Mouse (Mus musculus) midbrain, embryonic 13.5 days (tissue): Measurements from ENCODE around the gene Tdrd1. TPM values are rescaled to one million over a fixed set of nuclear protein-coding genes. Genes with fewer than 3 reads are reported as not detected.

Experiments used
- ATAC-seq: fragments of 200-750 bp; cut with Nextera tagmentation; 2 replicates; pipeline ENCODE4 v1.8.0; 2017; ENCODE audit warnings: mild to moderate bottlenecking, moderate TSS enrichment, moderate library complexity
- H3K27ac ChIP-seq: fragments of 300-500 bp; sonication (generic); 2 replicates; pipeline ENCODE4 v1.5.1; 2015; ENCODE audit warnings: inconsistent platforms, mild to moderate bottlenecking, moderate library complexity
- H3K27me3 ChIP-seq: fragments of 300-500 bp; sonication (generic); 2 replicates; pipeline ENCODE4 v1.6.1; 2015; ENCODE audit warnings: mild to moderate bottlenecking, inconsistent platforms
- H3K36me3 ChIP-seq: fragments of 300-500 bp; sonication (generic); 2 replicates; pipeline ENCODE4 v1.6.1; 2015; ENCODE audit warnings: mild to moderate bottlenecking, inconsistent platforms
- H3K4me1 ChIP-seq: fragments of 300-500 bp; sonication (generic); replicated peaks from 2 replicates; pipeline ENCODE4 v1.6.1; 2015; ENCODE audit warnings: inconsistent platforms
- H3K4me2 ChIP-seq: fragments of 300-500 bp; sonication (generic); replicated peaks from 2 replicates; pipeline ENCODE4 v1.6.1; 2015; ENCODE audit warnings: moderate library complexity, mild to moderate bottlenecking, inconsistent platforms
- H3K4me3 ChIP-seq: fragments of 300-500 bp; sonication (generic); replicated peaks from 2 replicates; pipeline ENCODE4 v1.5.1; 2015; ENCODE audit warnings: mild to moderate bottlenecking, inconsistent platforms
- H3K9ac ChIP-seq: fragments of 300-500 bp; sonication (generic); replicated peaks from 2 replicates; pipeline ENCODE4 v1.6.1; 2015; ENCODE audit warnings: mild to moderate bottlenecking, inconsistent platforms
- H3K9me3 ChIP-seq: fragments of 300-500 bp; sonication (generic); 2 replicates; pipeline ENCODE4 v1.6.1; 2016; ENCODE audit warnings: mild to moderate bottlenecking, inconsistent platforms
- WGBS: fragments of 180-500 bp; shearing (Covaris S2); methylation state at CpG from one replicate; pipeline ENCODE4 v1.1.7; 2015; 5-methylcytosine and 5-hydroxymethylcytosine counted together
- polyA plus RNA-seq: library from polyadenylated mRNA; unstranded; fragments of >200 nt; fragmentation: Nextera tagmentation; extraction: Ambion mirVana; gene quantifications from 2 replicates; pipeline ENCODE4 v1.2.1, GENCODE M21; 2015

Tdrd1 gene
- polyA plus RNA-seq, 1 experiment from 2014 or later: 0.42 TPM

- Histone ChIP-seq H3K9me3 (no peaks in the 10 kb centered on the region), H3K4me1 (peaks cover 6% of the 10 kb centered on the region), H3K4me2 (no peak overlapping the region), H3K4me3 (no peak overlapping the region), H3K36me3 (no peaks in the 10 kb centered on the region), H3K9ac (no peak overlapping the region), H3K27ac (no peak overlapping the region), H3K27me3 (no peaks in the 10 kb centered on the region)
- WGBS: 78% methylated on average over 5 of the region's 5 CpGs
- no peak for ATAC-seq
Measured at GRCm38 (mm10) chr19:56892586-56892985, 66.6 kb downstream of the Tdrd1 start.

- no peak overlapping the region for H3K9ac ChIP-seq
- H3K27ac ChIP-seq: no peak overlapping the region
- no peak overlapping the region for H3K4me3 ChIP-seq
- WGBS: 85% methylated on average over 5 of the region's 5 CpGs
- ATAC-seq: no peak
- no peaks in the 10 kb centered on the region for H3K9me3 ChIP-seq
- H3K4me1 ChIP-seq: peaks cover 9% of the 10 kb centered on the region
- H3K27me3 ChIP-seq: no peaks in the 10 kb centered on the region
- H3K4me2 ChIP-seq: no peak overlapping the region
- no peaks in the 10 kb centered on the region for H3K36me3 ChIP-seq
Measured at GRCm38 (mm10) chr19:56893326-56893725, 67.3 kb downstream of the Tdrd1 start.

- Histone ChIP-seq H3K9me3 (no peaks in the 10 kb centered on the region), H3K9ac (no peak overlapping the region), H3K4me1 (0 out of 2 replicates have a peak, but pooled peaks cover 3% of the 10 kb centered on the region), H3K4me2 (no peak overlapping the region), H3K36me3 (no peaks in the 10 kb centered on the region), H3K4me3 (no peak overlapping the region), H3K27me3 (no peaks in the 10 kb centered on the region), H3K27ac (no peak overlapping the region)
- 81% methylated on average over 16 of the region's 16 CpGs for WGBS
- ATAC-seq: no peak
Measured at GRCm38 (mm10) chr19:56897654-56898053, 71.6 kb downstream of the Tdrd1 start.

GRCm38 (mm10) chr19:56904095-56904494 is 78.1 kb downstream of the Tdrd1 start:
- Histone ChIP-seq H3K9ac (no peak overlapping the region), H3K4me1 (no peaks in the 10 kb centered on the region), H3K9me3 (no peaks in the 10 kb centered on the region), H3K4me2 (no peak overlapping the region), H3K27ac (no peak overlapping the region), H3K27me3 (no peaks in the 10 kb centered on the region), H3K36me3 (no peaks in the 10 kb centered on the region), H3K4me3 (no peak overlapping the region)
- 81% methylated on average over 3 of the region's 3 CpGs for WGBS
- no peak for ATAC-seq

- no peak overlapping the region for H3K4me3 ChIP-seq
- H3K27me3 ChIP-seq: no peaks in the 10 kb centered on the region
- H3K36me3 ChIP-seq: no peaks in the 10 kb centered on the region
- no peak overlapping the region for H3K27ac ChIP-seq
- no peak overlapping the region for H3K4me2 ChIP-seq
- 89% methylated on average over 7 of the region's 7 CpGs for WGBS
- peaks cover under 1% of the 10 kb centered on the region for H3K4me1 ChIP-seq
- no peaks in the 10 kb centered on the region for H3K9me3 ChIP-seq
- ATAC-seq: no peak
- H3K9ac ChIP-seq: no peak overlapping the region
Measured at GRCm38 (mm10) chr19:56905395-56905794, 79.4 kb downstream of the Tdrd1 start.

- Histone ChIP-seq H3K27me3 (no peaks in the 10 kb centered on the region), H3K4me2 (no peak overlapping the region), H3K4me1 (peaks cover 10% of the 10 kb centered on the region), H3K9ac (no peak overlapping the region), H3K4me3 (no peak overlapping the region), H3K36me3 (no peaks in the 10 kb centered on the region), H3K9me3 (no peaks in the 10 kb centered on the region), H3K27ac (no peak overlapping the region)
- 70% methylated on average over 3 of the region's 3 CpGs for WGBS
- ATAC-seq: no peak
Measured at GRCm38 (mm10) chr19:56907850-56908249, 81.8 kb downstream of the Tdrd1 start.

GRCm38 (mm10) chr19:56908472-56909270 is 82.7 kb downstream of the Tdrd1 start:
- Histone ChIP-seq H3K27ac (no peak overlapping the region), H3K4me2 (no peak overlapping the region), H3K27me3 (no peaks in the 10 kb centered on the region), H3K9me3 (no peaks in the 10 kb centered on the region), H3K9ac (no peak overlapping the region), H3K4me3 (no peak overlapping the region), H3K36me3 (no peaks in the 10 kb centered on the region), H3K4me1 (peaks cover 10% of the 10 kb centered on the region)
- ATAC-seq: peak; percentile 31; the same call in 1 of the 2 replicates
- WGBS: 76% methylated on average over 17 of the region's 17 CpGs

GRCm38 (mm10) chr19:56910561-56910960 is 84.6 kb downstream of the Tdrd1 start:
- H3K27ac ChIP-seq: no peak overlapping the region

GRCm38 (mm10) chr19:56913761-56914160 is 87.8 kb downstream of the Tdrd1 start:
- Histone ChIP-seq H3K27ac (no peak overlapping the region), H3K4me1 (peaks cover 10% of the 10 kb centered on the region), H3K36me3 (no peaks in the 10 kb centered on the region), H3K4me3 (no peak overlapping the region), H3K9ac (no peak overlapping the region), H3K27me3 (no peaks in the 10 kb centered on the region), H3K9me3 (no peaks in the 10 kb centered on the region), H3K4me2 (no peak overlapping the region)
- no peak for ATAC-seq
- WGBS: 86% methylated on average over 4 of the region's 4 CpGs

More at GRCm38 (mm10) chr19:56910561-56910960, 84.6 kb downstream of the Tdrd1 start:
- Histone ChIP-seq H3K36me3 (no peaks in the 10 kb centered on the region), H3K27me3 (no peaks in the 10 kb centered on the region), H3K9me3 (no peaks in the 10 kb centered on the region), H3K4me3 (no peak overlapping the region), H3K9ac (no peak overlapping the region), H3K4me1 (peaks cover 10% of the 10 kb centered on the region), H3K4me2 (no peak overlapping the region)
- WGBS: 48% methylated on average over 11 of the region's 11 CpGs
- ATAC-seq: no peak

GRCm38 (mm10) chr19:56914658-56915057 is 88.6 kb downstream of the Tdrd1 start:
- Histone ChIP-seq H3K4me2 (no peak overlapping the region), H3K27me3 (no peaks in the 10 kb centered on the region), H3K9ac (no peak overlapping the region), H3K9me3 (no peaks in the 10 kb centered on the region), H3K27ac (no peak overlapping the region), H3K36me3 (no peaks in the 10 kb centered on the region), H3K4me3 (no peak overlapping the region), H3K4me1 (peaks cover 10% of the 10 kb centered on the region)
- no peak for ATAC-seq
- WGBS: 93% methylated on average over 3 of the region's 3 CpGs

- H3K4me2 ChIP-seq: no peak overlapping the region
- no peaks in the 10 kb centered on the region for H3K27me3 ChIP-seq
- no peak overlapping the region for H3K4me3 ChIP-seq
- H3K9me3 ChIP-seq: no peaks in the 10 kb centered on the region
- peaks cover 10% of the 10 kb centered on the region for H3K4me1 ChIP-seq
- no peaks in the 10 kb centered on the region for H3K36me3 ChIP-seq
- 49% methylated on average over 6 of the region's 6 CpGs for WGBS
- H3K9ac ChIP-seq: no peak overlapping the region
- no peak for ATAC-seq
- H3K27ac ChIP-seq: no peak overlapping the region
Measured at GRCm38 (mm10) chr19:56915084-56915483, 89.1 kb downstream of the Tdrd1 start.
